Mouse (Mus musculus): Measurements from ENCODE around the gene Prl3d3. TPM values are rescaled to one million over a fixed set of nuclear protein-coding genes. Genes with fewer than 3 reads are reported as not detected.
"Not testable (repeated sequence)": the region's sequence is repeated elsewhere in the genome, so short reads cannot be mapped to it uniquely, and the experiment has no call there.

The Prl3d3 gene
- not detected in 2 replicates for polyA plus RNA-seq (2015; fragmentation: Nextera tagmentation; extraction: Ambion mirVana)

GRCm38 (mm10) chr13:27156490-27156889, at the start of gene Prl3d3:
Prl3d3 (plus strand) TSS chr13:27156790.
- not testable (repeated sequence) for H3K9ac ChIP-seq (ENCODE audit: low read length); H3K4me2 ChIP-seq (ENCODE audit: low read depth, low read length); H3K4me3 ChIP-seq (ENCODE audit: low read length); H3K9me3 ChIP-seq (replicated peaks; ENCODE audit: control insufficient read depth, low read length); ATAC-seq (replicated peaks; ENCODE audit: extremely low read depth, insufficient read depth, low FRiP score); H3K4me1 ChIP-seq (ENCODE audit: control insufficient read depth, insufficient read depth, low read length); H3K27me3 ChIP-seq (ENCODE audit: control insufficient read depth, insufficient read depth, low read length); H3K27ac ChIP-seq (ENCODE audit: low read length); H3K36me3 ChIP-seq (ENCODE audit: control insufficient read depth, insufficient read depth)
- WGBS = 64% methylated on average over 2 of the region's 3 CpGs

DNA sequence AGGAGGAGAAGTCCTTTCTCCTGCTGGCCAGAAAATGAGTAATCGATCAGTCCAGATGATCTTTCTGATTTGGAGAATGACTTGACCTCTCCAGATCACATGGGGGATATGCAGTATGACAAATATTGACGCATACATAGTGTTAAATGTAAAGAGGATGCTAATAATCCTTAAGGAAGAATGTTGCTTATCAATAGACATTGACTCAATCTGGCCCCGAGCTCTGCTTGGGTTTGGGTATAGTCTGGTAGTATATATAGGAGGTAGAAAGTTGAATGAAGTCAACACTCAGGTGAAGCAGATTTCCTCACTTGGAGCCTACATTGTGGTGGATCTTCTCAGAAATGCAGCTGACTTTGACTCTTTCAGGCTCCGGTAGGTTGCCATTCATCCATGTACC, 35.2 kb upstream of the Prl3d3 start, which contains the start of gene Prl3d2:
Prl3d2 (plus strand) TSS at position 301 of the 400 bp plus-strand sequence.
- not testable (repeated sequence) for H3K27ac ChIP-seq (ENCODE audit: low read length); H3K9ac ChIP-seq (ENCODE audit: low read length); H3K4me3 ChIP-seq (ENCODE audit: low read length); ATAC-seq (replicated peaks; ENCODE audit: extremely low read depth, insufficient read depth, low FRiP score); H3K27me3 ChIP-seq (ENCODE audit: control insufficient read depth, insufficient read depth, low read length); H3K4me2 ChIP-seq (ENCODE audit: low read depth, low read length); H3K36me3 ChIP-seq (ENCODE audit: control insufficient read depth, insufficient read depth); H3K4me1 ChIP-seq (ENCODE audit: control insufficient read depth, insufficient read depth, low read length); H3K9me3 ChIP-seq (replicated peaks; ENCODE audit: control insufficient read depth, low read length)
- WGBS = 76% methylated on average over 3 of the region's 4 CpGs

- no peak for ATAC-seq (replicated peaks; ENCODE audit: extremely low read depth, insufficient read depth, low FRiP score)
- Histone ChIP-seq H3K4me2 (ENCODE audit: low read depth, low read length) (no peak overlapping the region), H3K4me3 (ENCODE audit: low read length) (no peak overlapping the region), H3K27ac (ENCODE audit: low read length) (no peak overlapping the region), H3K9me3 (replicated peaks; ENCODE audit: control insufficient read depth, low read length) (no peaks in the 10 kb centered on the region), H3K36me3 (ENCODE audit: control insufficient read depth, insufficient read depth) (no peaks in the 10 kb centered on the region), H3K4me1 (ENCODE audit: control insufficient read depth, insufficient read depth, low read length) (no peaks in the 10 kb centered on the region), H3K9ac (ENCODE audit: low read length) (no peak overlapping the region), H3K27me3 (ENCODE audit: control insufficient read depth, insufficient read depth, low read length) (no peaks in the 10 kb centered on the region)
- 58% methylated on average over 1 of the region's 1 CpGs for WGBS
Observed at GRCm38 (mm10) chr13:27148264-27148663, 8.3 kb upstream of the Prl3d3 start.

DNA sequence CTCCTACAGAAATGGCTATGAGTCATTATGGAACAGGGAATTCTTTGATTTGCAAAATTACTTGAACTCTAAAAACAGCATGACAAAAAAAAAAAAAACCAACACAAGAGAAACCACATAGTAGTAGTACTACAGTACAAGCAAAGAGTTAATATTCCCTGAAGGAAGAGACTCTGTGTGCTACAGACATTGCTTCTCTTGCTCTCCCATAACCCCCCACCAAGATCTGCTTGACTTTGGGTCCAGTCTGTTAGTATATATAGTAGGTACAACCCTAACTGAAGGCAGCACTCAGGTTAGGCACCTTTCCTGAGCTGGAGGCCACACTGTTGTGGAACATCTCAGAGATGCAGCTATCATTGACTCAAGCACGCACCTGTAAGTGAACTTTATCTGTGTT, 39.8 kb downstream of the Prl3d3 start, which contains the start of gene Prl3c1:
Prl3c1 (plus strand) TSS at position 301 of the 400 bp plus-strand sequence.
- no peak for ATAC-seq (replicated peaks; ENCODE audit: extremely low read depth, insufficient read depth, low FRiP score)
- H3K9ac ChIP-seq (ENCODE audit: low read length) = no peak within 1 kb of the TSS
- WGBS = 56% methylated on average over 1 of the region's 1 CpGs
- no peak within 1 kb of the TSS for H3K27ac ChIP-seq (ENCODE audit: low read length)
- H3K9me3 ChIP-seq (replicated peaks; ENCODE audit: control insufficient read depth, low read length) = no peaks in the 10 kb centered on the region
- no peak within 1 kb of the TSS for H3K4me2 ChIP-seq (ENCODE audit: low read depth, low read length)
- H3K36me3 ChIP-seq (ENCODE audit: control insufficient read depth, insufficient read depth) = no peaks in the 10 kb centered on the region
- H3K4me3 ChIP-seq (ENCODE audit: low read length) = no peak within 1 kb of the TSS
- H3K4me1 ChIP-seq (ENCODE audit: control insufficient read depth, insufficient read depth, low read length) = no peaks in the 10 kb centered on the region
- no peaks in the 10 kb centered on the region for H3K27me3 ChIP-seq (ENCODE audit: control insufficient read depth, insufficient read depth, low read length)

Other genes with a start within 250 kb of the Prl3d3 start
- gene Prl, start 99.2 kb upstream of the Prl3d3 start, polyA plus RNA-seq (2015; fragmentation: Nextera tagmentation; extraction: Ambion mirVana) = not detected in 2 replicates
- gene Prl3d1, start 62.6 kb upstream of the Prl3d3 start, polyA plus RNA-seq (2015; fragmentation: Nextera tagmentation; extraction: Ambion mirVana) = not detected in 2 replicates
- not detected in 2 replicates for gene Prl3d2, start 35.1 kb upstream of the Prl3d3 start, polyA plus RNA-seq (2015; fragmentation: Nextera tagmentation; extraction: Ambion mirVana)
- gene Prl3c1, start 39.9 kb downstream of the Prl3d3 start, polyA plus RNA-seq (2015; fragmentation: Nextera tagmentation; extraction: Ambion mirVana) = not detected in 2 replicates
- gene Prl3b1, start 85.1 kb downstream of the Prl3d3 start, polyA plus RNA-seq (2015; fragmentation: Nextera tagmentation; extraction: Ambion mirVana) = not detected in 2 replicates
- gene Prl3a1, start 102.6 kb downstream of the Prl3d3 start, polyA plus RNA-seq (2015; fragmentation: Nextera tagmentation; extraction: Ambion mirVana) = not detected in 2 replicates
- not detected in 2 replicates for gene Prl6a1, start 155.8 kb downstream of the Prl3d3 start, polyA plus RNA-seq (2015; fragmentation: Nextera tagmentation; extraction: Ambion mirVana)
- not detected in 2 replicates for gene Prl8a2, start 188.9 kb downstream of the Prl3d3 start, polyA plus RNA-seq (2015; fragmentation: Nextera tagmentation; extraction: Ambion mirVana)
- gene Prl2b1, start 234.1 kb downstream of the Prl3d3 start, polyA plus RNA-seq (2015; fragmentation: Nextera tagmentation; extraction: Ambion mirVana) = not detected in 2 replicates

All from heart, embryonic 16.5 days (tissue).